Mouse (Mus musculus) embryonic fibroblast, embryonic 13.5 days (primary cell): ENCODE data around the gene Med24. TPM values are rescaled to one million over a fixed set of nuclear protein-coding genes. Genes with fewer than 3 reads are reported as not detected.

Experiments
- H3K27ac ChIP-seq: 2 replicates; pipeline ENCODE4 v1.5.1; 2012; ENCODE audit warnings: low read length, control low read depth, inconsistent platforms; ENCODE audit not compliant: insufficient read depth
- H3K4me1 ChIP-seq: 2 replicates; pipeline ENCODE4 v1.6.1; 2011; ENCODE audit warnings: low read length; ENCODE audit not compliant: control insufficient read depth, insufficient read depth
- H3K4me3 ChIP-seq: 2 replicates; pipeline ENCODE4 v1.5.1; 2011; ENCODE audit warnings: mild to moderate bottlenecking, control low read depth, low read length; ENCODE audit not compliant: insufficient read depth
- CTCF ChIP-seq: IDR thresholded peaks from 2 replicates; pipeline ENCODE4 v1.5.1; 2011; ENCODE audit warnings: mild to moderate bottlenecking, control low read depth, low read length, moderate library complexity, borderline replicate concordance; ENCODE audit not compliant: insufficient read depth
- POLR2A ChIP-seq: IDR thresholded peaks from 2 replicates; pipeline ENCODE4 v1.6.1; 2011; ENCODE audit warnings: low read depth, mild to moderate bottlenecking, control low read depth, low read length, moderate library complexity
- polyA plus RNA-seq: library from polyadenylated mRNA; stranded (reverse); fragments of >200 nt; gene quantifications from 2 replicates; pipeline ENCODE4 v1.2.4, GENCODE M21; 2011; ENCODE audit warnings: low read depth; ENCODE audit not compliant: missing spikeins, insufficient read length

The Med24 gene
- polyA plus RNA-seq, 1 experiment = 58.1 TPM

DNA sequence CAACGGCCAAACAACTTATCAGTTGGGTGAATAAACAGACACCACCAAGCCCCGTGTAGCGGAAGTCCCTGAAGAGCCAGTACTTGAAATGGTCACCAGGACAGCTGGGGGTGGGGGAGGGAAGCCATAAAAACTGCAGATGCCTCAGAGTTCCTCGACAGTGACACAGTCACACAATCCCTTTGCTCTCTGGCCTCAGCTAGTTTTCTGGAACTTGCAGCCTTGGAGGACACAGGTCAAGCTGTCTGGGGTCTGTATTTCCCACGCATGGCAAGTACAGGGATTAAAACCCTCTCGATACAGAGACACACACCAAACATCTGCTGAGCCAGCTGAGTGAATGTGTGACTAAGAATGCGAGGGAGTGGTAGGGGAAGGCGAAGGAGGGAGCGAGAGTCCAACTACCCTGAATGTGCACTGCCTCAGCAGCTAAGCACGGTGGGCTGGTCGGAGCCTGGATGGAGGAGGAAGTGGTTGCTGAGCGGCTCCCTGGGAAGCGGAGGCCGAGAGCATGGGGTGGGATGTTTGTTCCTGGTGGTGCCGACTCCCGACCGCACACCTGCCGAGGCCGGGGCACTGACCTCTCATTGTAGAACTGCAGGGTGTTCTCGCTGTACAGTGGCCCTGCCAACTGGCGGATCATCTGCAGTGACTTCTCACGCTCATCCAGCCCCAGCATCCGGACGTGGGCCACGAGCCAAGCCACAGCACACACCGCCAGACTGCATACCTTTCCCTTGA, 20.1 kb downstream of the Med24 start:
- H3K4me3 ChIP-seq = no peak overlapping the region
- peak overlapping the region; percentile 43 for H3K27ac ChIP-seq
- no peak for TF ChIP-seq POLR2A
- no peak for TF ChIP-seq CTCF
- peaks cover 8% of the 10 kb centered on the region for H3K4me1 ChIP-seq

DNA sequence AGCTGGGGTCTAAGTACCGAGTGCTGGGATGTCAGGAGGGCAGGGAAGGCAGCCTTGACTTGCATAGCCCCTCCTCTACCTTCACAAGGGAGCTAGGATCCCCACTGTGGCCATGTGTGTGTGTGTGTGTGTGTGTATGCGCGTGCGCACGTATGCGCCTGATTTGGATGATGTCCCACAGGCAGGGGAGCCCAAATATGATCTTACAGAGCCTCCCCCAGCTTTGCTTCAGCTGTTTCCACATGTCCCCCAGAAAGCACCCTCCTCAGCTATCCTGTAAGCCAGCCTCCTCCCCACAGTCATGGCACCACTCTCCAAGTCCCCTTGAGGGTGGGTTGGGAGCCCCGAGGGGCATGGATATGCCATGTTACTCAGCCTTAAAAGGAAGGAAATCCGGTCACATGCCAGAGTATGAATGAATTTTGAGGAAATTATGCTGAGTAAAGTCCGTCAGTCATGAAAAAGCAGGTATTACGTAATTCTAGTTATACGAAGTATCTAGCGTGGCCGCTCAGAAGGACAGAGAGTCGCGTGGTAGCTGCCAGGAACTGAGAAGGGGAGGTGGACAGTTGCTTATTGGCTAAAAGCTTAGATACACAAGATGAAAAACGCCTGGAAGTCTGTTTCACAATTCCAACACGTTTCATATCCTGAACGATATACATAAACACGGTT, 20.8 kb downstream of the Med24 start:
- Histone ChIP-seq H3K27ac (peak overlapping the region; percentile 43), H3K4me3 (no peak overlapping the region), H3K4me1 (peaks cover 8% of the 10 kb centered on the region)
- TF ChIP-seq CTCF (no peak), POLR2A (no peak)

DNA sequence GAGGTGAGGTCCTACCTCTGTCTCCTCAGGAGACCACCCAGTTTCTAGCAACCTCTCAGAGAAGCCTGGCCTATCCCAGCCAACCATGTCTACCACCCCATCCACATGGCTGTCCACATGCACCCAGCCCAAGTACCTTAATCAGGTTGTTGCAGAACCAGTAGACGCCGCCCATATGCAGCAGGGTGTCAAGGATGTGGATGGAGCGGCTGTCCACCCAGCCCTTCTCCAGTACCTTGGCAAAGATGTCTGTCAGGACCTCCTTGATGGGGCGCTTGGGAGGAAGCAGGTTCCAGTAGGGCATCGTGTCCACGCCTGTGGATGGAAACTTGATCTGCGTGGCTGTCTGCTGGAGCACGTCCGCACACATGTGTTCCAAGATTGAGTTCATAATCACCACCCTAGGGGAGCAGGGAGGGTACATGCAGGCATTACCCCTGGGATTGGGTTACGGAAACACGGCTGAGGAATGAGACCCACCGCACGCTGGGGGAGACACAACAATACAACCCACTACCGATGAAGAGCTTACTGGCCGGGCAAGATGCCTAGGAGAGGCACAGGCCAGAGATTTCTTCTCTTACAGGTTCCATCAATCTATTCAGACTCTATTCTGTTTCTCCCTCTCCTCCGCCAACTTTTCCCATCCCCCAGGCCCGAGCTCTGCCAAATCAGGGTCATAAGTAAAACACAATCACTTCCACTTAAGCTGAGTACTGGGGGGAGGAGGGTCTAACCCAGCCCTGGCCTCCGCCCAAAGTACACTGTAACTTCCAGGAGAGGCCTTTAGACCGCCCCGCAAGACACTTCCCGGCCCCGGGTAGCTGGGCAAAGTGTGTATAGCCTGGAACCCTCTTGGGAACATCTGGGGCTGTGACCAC, 21.6 kb downstream of the Med24 start:
- TF ChIP-seq POLR2A (no peak), CTCF (no peak)
- no peak overlapping the region for H3K4me3 ChIP-seq
- peaks cover 8% of the 10 kb centered on the region for H3K4me1 ChIP-seq
- H3K27ac ChIP-seq = peak overlapping the region; percentile 43

DNA sequence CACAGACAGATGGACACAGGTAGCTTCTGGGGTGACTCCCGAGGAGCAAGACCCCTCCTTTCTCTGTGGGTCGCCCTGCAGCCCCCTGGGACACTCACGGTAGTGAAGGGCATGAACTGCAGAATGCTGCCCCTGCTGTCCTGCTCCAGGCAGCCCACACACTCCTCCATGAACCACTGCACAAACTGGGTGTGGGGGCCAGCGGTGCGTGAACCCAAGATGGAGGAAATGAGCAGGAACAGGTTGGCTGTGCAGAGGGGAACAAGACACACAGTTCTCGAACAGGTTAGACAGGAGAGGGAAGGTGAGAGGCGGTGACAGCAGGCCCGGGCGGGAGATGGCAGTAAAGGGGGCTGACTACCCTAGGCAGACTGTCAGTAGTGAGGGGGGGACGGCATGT, 24.2 kb downstream of the Med24 start:
- Histone ChIP-seq H3K4me1 (peaks cover 8% of the 10 kb centered on the region), H3K4me3 (no peak overlapping the region)
- no peak for TF ChIP-seq POLR2A

DNA sequence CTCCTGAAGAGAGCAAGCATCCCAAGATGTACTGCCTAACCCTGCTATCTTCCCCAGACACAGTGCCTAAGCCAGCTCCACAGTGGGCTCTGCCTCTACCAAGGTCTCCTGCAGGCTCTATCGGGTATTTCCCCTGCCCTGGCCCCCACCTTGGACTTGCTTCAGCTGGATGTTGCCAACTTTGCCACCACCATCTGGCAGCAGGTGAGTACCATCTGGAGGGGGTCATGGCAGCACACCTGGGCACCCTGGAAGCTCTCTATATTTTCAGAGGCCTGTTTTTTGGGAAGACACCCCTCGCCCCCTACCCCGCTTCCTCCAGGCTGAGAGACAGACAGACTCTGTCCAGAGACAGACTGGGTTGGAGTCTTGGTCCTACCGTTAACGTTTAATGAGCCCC, 26.9 kb downstream of the Med24 start:
- Histone ChIP-seq H3K4me1 (no peaks in the 10 kb centered on the region; the same call in 1 of the 2 replicates), H3K4me3 (no peak overlapping the region), H3K27ac (no peak overlapping the region)
- TF ChIP-seq POLR2A (no peak), CTCF (no peak)

More for the DNA sequence above, 24.2 kb downstream of the Med24 start:
- no peak overlapping the region for H3K27ac ChIP-seq

DNA sequence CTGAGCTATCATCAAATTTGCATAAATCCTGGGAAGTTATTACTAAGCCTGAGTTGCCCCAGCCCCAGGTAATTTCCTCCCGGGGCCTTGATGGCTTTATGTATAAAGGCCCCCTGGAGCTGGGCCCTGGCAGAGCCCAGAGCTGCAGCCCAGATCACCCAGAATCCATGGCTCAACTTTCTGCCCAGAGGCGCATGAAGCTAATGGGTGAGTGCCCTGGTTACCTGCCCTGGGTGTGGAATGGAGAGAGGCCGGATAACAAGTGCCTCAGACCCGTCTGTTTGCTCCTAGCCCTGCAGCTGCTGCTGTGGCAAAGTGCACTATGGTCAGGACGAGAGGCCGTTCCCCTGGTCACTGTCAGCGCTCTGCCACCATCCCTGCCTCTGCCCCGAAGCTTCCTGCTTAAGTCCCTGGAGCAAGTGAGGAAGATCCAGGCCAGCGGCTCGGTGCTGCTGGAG, 28.0 kb downstream of the Med24 start, which contains the start of gene Csf3:
Gene Csf3, plus strand, starts transcription at position 51 of the 458 bp plus-strand sequence.
- no peaks in the 10 kb centered on the region; the same call in 1 of the 2 replicates for H3K4me1 ChIP-seq
- H3K4me3 ChIP-seq = no peak within 1 kb of the TSS
- H3K27ac ChIP-seq = no peak within 1 kb of the TSS
- TF ChIP-seq POLR2A = no peak
- no peak for TF ChIP-seq CTCF

DNA sequence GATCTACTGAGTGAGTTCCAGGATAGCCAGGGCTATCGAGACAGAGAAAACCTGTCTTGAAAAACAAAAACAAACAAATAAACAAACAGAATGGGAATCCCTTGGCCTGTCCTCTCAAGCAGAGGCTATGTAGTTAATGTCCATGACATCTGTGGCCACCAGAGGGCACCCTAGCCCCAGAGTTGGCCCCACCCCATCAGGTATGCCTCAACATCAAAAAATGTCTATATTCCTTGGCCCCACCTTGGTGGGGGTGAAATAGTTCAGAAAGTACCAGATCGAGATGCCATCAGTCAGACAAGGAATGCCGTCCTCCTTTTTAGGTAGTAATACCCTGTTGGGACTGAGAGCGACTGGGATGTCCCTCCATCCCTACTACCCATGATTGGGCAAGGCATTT, 29.3 kb downstream of the Med24 start:
- Histone ChIP-seq H3K27ac (no peak overlapping the region), H3K4me3 (no peak overlapping the region), H3K4me1 (no peaks in the 10 kb centered on the region; the same call in 1 of the 2 replicates)
- no peak for TF ChIP-seq POLR2A
- peak; percentile 67 for TF ChIP-seq CTCF

DNA sequence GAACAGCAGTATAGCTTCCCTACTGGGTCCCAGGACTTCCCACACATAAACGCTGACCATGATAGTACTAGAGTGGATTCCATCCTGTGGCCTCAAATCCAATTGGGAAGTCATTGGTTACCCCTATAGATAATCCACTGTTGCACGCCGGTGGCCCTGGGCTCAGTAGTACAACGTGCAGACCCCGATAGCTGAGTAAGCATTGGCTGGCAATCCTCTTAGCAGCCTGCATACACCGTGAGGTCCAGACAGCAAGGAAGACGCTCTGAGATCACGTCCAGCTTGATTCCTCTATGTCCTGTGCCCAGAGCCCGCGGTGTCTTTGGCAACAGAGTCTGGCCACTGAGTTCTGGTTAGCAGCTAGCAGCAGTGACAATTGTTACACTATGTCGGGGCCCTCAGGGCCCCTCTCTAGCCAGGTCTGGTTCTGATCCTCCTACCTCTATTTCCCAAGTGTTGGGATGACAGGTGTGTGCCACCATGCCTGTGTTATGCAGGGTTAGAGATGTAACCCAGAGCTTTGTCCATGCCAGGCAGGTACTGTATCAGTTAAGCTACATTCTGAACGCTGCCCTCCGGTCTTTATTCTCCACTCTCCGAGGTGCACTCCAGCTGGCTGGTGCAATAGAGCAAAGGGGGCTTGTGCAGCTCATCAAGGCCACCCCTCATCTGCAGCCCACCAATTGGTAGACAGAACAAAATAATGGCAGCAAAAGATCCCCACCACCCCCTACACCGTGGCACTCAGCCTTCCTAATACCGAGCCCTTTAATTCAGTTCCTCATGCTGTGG, 30.2 kb downstream of the Med24 start:
- Histone ChIP-seq H3K4me1 (no peaks in the 10 kb centered on the region; the same call in 1 of the 2 replicates), H3K4me3 (no peak overlapping the region), H3K27ac (no peak overlapping the region)
- TF ChIP-seq CTCF (no peak), POLR2A (no peak)

DNA sequence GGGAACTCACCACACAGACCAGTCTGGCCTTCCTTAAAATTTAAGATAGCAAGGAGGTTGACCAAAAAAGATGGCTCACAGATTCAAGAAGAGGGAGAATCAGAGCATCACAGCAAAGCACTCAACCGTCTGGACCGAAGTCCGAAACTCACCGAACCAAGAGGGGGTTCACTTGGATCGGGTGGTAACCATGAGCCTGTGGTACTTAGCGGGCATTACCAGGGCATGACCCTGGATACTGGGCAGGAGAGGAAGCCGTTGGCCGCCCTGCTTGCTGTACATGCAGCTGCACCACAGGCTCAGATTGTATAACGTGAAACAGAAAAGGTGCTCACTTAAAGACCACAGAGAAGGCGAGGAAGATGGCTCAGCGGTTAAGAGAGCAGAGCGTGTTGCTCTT, 32.0 kb downstream of the Med24 start:
- no peak overlapping the region for H3K4me3 ChIP-seq
- H3K4me1 ChIP-seq = no peaks in the 10 kb centered on the region; the same call in 1 of the 2 replicates
- H3K27ac ChIP-seq = no peak overlapping the region
- TF ChIP-seq CTCF (no peak), POLR2A (no peak)
